Mouse (Mus musculus) heart, postnatal 0 days (tissue): ENCODE results near the gene Myo1d. TPM values are rescaled to one million over a fixed set of nuclear protein-coding genes. Genes with fewer than 3 reads are reported as not detected.

ENCODE experiments used
- ATAC-seq: fragments of 200-750 bp; cut with Nextera tagmentation; 2 replicates; pipeline ENCODE4 v1.8.0; 2017; ENCODE audit warnings: low read depth, moderate number of reproducible peaks, moderate library complexity; ENCODE audit not compliant: insufficient read depth
- DNase-seq: peaks from one replicate; pipeline ENCODE4 v3.0.0-alpha.2; 2016; ENCODE audit warnings: low spot score
- H3K27ac ChIP-seq: fragments of 300-500 bp; sonication (generic); 2 replicates; pipeline ENCODE4 v1.5.1; 2014; ENCODE audit warnings: low read depth, mild to moderate bottlenecking
- H3K27me3 ChIP-seq: fragments of 300-500 bp; sonication (generic); 2 replicates; pipeline ENCODE4 v1.6.1; 2014; ENCODE audit warnings: low read length, mixed read lengths; ENCODE audit not compliant: control insufficient read depth, insufficient read depth
- H3K36me3 ChIP-seq: fragments of 300-500 bp; sonication (generic); replicated peaks from 2 replicates; pipeline ENCODE4 v1.6.1; 2014; ENCODE audit warnings: low read length, mixed read lengths; ENCODE audit not compliant: control insufficient read depth, insufficient read depth
- H3K4me1 ChIP-seq: fragments of 300-500 bp; sonication (generic); 2 replicates; pipeline ENCODE4 v1.6.1; 2014; ENCODE audit warnings: antibody characterized with exemption; ENCODE audit not compliant: control insufficient read depth, insufficient read depth
- H3K4me2 ChIP-seq: fragments of 300-500 bp; sonication (generic); 2 replicates; pipeline ENCODE4 v1.6.1; 2014; ENCODE audit warnings: low read depth, mild to moderate bottlenecking, low read length, moderate library complexity
- H3K4me3 ChIP-seq: fragments of 300-500 bp; sonication (generic); 2 replicates; pipeline ENCODE4 v1.5.1; 2014; ENCODE audit warnings: low read depth, low read length
- H3K9ac ChIP-seq: fragments of 300-500 bp; sonication (generic); replicated peaks from 2 replicates; pipeline ENCODE4 v1.6.1; 2014; ENCODE audit warnings: low read depth, low read length, mixed read lengths
- H3K9me3 ChIP-seq: fragments of 300-500 bp; sonication (generic); replicated peaks from 2 replicates; pipeline ENCODE4 v1.6.1; 2016; ENCODE audit warnings: low read length; ENCODE audit not compliant: control insufficient read depth
- CTCF ChIP-seq: IDR thresholded peaks from 2 replicates; pipeline ENCODE4 v1.5.1; 2016; ENCODE audit warnings: antibody characterized with exemption, control low read depth, low read depth
- EP300 ChIP-seq: IDR thresholded peaks from 2 replicates; pipeline ENCODE4 v1.6.1; 2016; ENCODE audit warnings: antibody characterized with exemption, low read depth
- WGBS: fragments of 180-500 bp; shearing (Covaris S2); extraction: QIAGEN DNeasy Blood & Tissue Kit; methylation state at CpG from one replicate; pipeline ENCODE4 v1.1.7; 2014; 5-methylcytosine and 5-hydroxymethylcytosine counted together
- polyA plus RNA-seq: library from polyadenylated mRNA; unstranded; fragments of >200 nt; fragmentation: Nextera tagmentation; extraction: Ambion mirVana; gene quantifications from 2 replicates; pipeline ENCODE4 v1.2.1, GENCODE M21; 2015
- total RNA-seq: library from RNA; depleted of rRNA; stranded (reverse); fragments of >200 nt; gene quantifications from 2 replicates; pipeline ENCODE4 v1.2.3, GENCODE M21; 2014; ENCODE audit warnings: low replicate concordance

Gene Myo1d
- total and polyA plus RNA-seq, 2 experiments from 2014 or later = 4.5 to 4.6 TPM

- Histone ChIP-seq H3K4me1 (peaks cover 17% of the 10 kb centered on the region; the same call in 1 of the 2 replicates), H3K4me3 (no peak overlapping the region), H3K27ac (no peak overlapping the region), H3K27me3 (peaks cover 9% of the 10 kb centered on the region), H3K4me2 (no peak overlapping the region), H3K9me3 (no peaks in the 10 kb centered on the region), H3K36me3 (0 out of 2 replicates have a peak, but pooled peaks cover 2% of the 10 kb centered on the region), H3K9ac (no peak overlapping the region)
- TF ChIP-seq EP300 = no peak
- no peak for TF ChIP-seq CTCF
- DNase-seq = no peak
- no peak for ATAC-seq
- WGBS = 84% methylated on average over 10 of the region's 10 CpGs
These were observed 297.5 kb downstream of the Myo1d start for GRCm38 (mm10) chr11:80482347-80482746.

- Histone ChIP-seq H3K27me3 (peaks cover 9% of the 10 kb centered on the region), H3K36me3 (0 out of 2 replicates have a peak, but pooled peaks cover 2% of the 10 kb centered on the region), H3K4me2 (no peak overlapping the region), H3K9me3 (no peaks in the 10 kb centered on the region), H3K9ac (no peak overlapping the region), H3K4me3 (no peak overlapping the region), H3K27ac (no peak overlapping the region), H3K4me1 (peaks cover 16% of the 10 kb centered on the region; the same call in 1 of the 2 replicates)
- 81% methylated on average over 13 of the region's 13 CpGs for WGBS
- DNase-seq (no peak), ATAC-seq (no peak)
- TF ChIP-seq CTCF (no peak), EP300 (no peak)
These were observed 298.3 kb downstream of the Myo1d start for GRCm38 (mm10) chr11:80481409-80482050.

DNA sequence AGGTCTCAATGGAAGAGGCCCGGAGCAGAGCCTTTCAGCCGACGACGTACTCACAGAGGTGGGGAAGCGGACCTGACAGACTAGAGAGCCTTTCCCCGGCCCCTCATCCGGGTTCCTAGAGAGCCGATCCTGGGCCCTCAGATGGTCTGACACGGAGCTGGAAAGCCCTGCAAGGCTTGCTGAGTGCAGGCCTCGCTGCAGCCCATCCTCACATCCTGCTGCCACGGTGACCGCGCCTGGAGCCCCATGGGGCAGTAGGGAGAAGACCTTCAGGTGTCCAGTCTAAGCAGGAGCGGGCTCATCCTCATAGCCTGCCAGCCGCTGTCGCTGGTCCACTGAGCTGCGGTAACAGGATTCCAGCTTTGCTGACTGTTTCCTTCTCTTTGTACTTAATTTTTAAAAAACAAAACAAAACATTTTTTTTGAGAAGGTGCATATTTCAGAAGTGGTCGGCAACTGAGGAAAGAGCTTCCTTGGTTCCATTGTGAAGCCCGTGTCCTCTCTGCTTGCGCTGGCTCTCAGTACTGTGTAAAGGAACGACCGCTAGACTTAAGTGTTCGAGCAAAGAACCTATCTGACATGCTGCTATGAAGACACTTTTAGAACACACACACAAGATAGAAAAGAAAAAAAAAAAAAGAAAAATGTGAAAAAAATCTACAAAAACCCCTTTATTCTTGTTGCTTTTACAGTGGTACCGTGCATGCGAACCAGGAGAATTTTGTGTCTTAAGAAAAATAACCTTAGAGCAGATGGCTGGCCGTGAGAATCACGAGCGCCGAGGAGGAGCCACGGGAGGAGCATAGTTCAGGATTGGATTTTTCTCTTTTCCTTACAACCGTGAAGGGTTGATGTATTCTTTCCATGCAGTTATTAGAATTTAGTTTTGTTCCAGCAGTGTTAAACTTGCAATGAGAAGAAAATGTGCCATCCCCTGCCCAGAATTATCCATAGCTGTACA is 299.6 kb downstream of the Myo1d start:
- no peak overlapping the region for H3K9ac ChIP-seq
- H3K27ac ChIP-seq = no peak overlapping the region
- H3K36me3 ChIP-seq = 0 out of 2 replicates have a peak, but pooled peaks cover 2% of the 10 kb centered on the region
- H3K9me3 ChIP-seq = no peaks in the 10 kb centered on the region
- H3K4me3 ChIP-seq = no peak overlapping the region
- no peak for DNase-seq
- TF ChIP-seq CTCF (no peak), EP300 (no peak)
- no peak for ATAC-seq
- WGBS = 85% methylated on average over 31 of the region's 31 CpGs
- H3K4me2 ChIP-seq = no peak overlapping the region
- peaks cover 9% of the 10 kb centered on the region; the same call in 1 of the 2 replicates for H3K4me1 ChIP-seq
- H3K27me3 ChIP-seq = peaks cover 9% of the 10 kb centered on the region

DNA sequence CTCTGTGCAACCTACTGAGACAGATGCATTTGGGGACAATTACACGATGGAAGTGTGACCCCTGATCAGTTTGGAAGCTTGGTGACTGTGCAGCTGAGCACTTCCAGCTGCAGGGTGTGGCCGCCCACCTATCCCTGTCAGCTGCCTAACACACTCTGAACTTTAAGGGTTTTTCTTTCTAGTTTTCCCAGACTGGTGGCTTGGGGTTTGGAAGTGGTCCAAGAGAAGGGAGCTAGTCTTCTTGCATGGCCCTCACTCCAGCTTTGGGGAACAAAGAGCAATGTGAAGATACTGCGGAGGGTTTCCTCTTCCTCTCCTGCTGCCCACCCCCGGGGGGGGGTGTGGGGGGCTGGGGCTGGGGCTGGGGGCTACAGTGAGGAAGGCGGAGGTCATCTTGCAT is 300.4 kb downstream of the Myo1d start:
- DNase-seq = no peak
- ATAC-seq = no peak
- WGBS = 81% methylated on average over 5 of the region's 5 CpGs
- H3K36me3 ChIP-seq = 0 out of 2 replicates have a peak, but pooled peaks cover 2% of the 10 kb centered on the region
- H3K9ac ChIP-seq = no peak overlapping the region
- no peak overlapping the region for H3K4me3 ChIP-seq
- H3K27ac ChIP-seq = no peak overlapping the region
- peaks cover 9% of the 10 kb centered on the region for H3K27me3 ChIP-seq
- no peaks in the 10 kb centered on the region for H3K9me3 ChIP-seq
- peaks cover 8% of the 10 kb centered on the region; the same call in 1 of the 2 replicates for H3K4me1 ChIP-seq
- TF ChIP-seq CTCF (no peak), EP300 (no peak)
- H3K4me2 ChIP-seq = no peak overlapping the region

DNA sequence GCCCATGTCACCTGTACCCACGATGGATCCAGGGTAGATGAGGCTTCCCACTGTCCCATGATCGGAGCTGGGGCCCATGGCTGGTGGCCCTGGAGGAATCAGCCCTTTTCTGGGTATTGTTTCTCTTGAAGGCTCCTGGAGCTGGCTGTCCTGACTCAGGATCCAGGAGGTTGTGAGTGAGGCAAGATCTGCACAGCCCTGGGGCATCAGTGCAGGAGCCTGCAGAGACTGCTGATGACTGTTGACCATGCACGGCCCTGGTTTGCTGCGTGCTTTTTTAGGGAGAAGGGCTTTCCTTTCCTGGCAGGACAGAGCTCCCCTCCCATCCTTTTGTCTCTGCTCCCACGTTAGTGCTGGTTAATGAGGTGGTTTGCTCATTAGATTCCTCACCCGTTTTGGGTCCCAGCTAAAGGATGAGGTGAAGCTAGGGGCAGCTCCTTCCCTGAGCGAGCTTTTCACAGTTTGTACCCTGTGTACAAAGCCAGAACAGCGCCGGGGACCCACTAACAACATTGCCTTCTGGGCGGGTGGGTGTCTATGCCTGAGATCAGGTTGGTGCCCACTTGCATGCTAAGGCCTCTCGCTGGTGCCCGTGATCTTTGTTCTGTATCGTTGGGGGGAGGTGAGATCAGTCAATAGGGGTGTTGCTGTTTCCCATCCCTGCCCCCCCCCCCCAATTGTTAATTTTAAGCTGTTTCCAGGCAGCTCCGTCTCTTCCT is 301.0 kb downstream of the Myo1d start:
- Histone ChIP-seq H3K4me1 (peaks cover 8% of the 10 kb centered on the region; the same call in 1 of the 2 replicates), H3K9me3 (no peaks in the 10 kb centered on the region), H3K4me2 (no peak overlapping the region), H3K27me3 (peaks cover 9% of the 10 kb centered on the region), H3K4me3 (no peak overlapping the region), H3K9ac (no peak overlapping the region), H3K27ac (no peak overlapping the region), H3K36me3 (0 out of 2 replicates have a peak, but pooled peaks cover 2% of the 10 kb centered on the region)
- DNase-seq (no peak), ATAC-seq (no peak)
- whole genome bisulfite sequencing = 83% methylated on average over 14 of the region's 14 CpGs
- TF ChIP-seq CTCF (no peak), EP300 (no peak)
